Mouse (Mus musculus) ovary, postnatal 36 days (tissue): ENCODE measurements around the gene Hoxb4.

Experiments
- DNase-seq: peaks from one replicate; pipeline ENCODE4 v3.0.0; 2022; ENCODE audit warnings: low spot score, mixed read lengths

Gene Hoxb4

GRCm38 (mm10) chr11:96334002-96334364 is 15.9 kb downstream of the Hoxb4 start:
- no peak for DNase-seq

GRCm38 (mm10) chr11:96334998-96335397 is 16.9 kb downstream of the Hoxb4 start:
- no peak for DNase-seq

GRCm38 (mm10) chr11:96336597-96336996 is 18.5 kb downstream of the Hoxb4 start:
- no peak for DNase-seq

- no peak for DNase-seq
Observed at GRCm38 (mm10) chr11:96337026-96337425, 19.0 kb downstream of the Hoxb4 start.

GRCm38 (mm10) chr11:96338957-96339855 is 21.1 kb downstream of the Hoxb4 start:
- DNase-seq: no peak

- DNase-seq: no peak
Observed at GRCm38 (mm10) chr11:96340698-96341365, 22.8 kb downstream of the Hoxb4 start.

GRCm38 (mm10) chr11:96341701-96342575 is 23.9 kb downstream of the Hoxb4 start:
- DNase-seq: peak; percentile 51

GRCm38 (mm10) chr11:96342576-96342930 is 24.5 kb downstream of the Hoxb4 start:
- DNase-seq: no peak

GRCm38 (mm10) chr11:96343206-96343745 is 25.2 kb downstream of the Hoxb4 start:
- no peak for DNase-seq

GRCm38 (mm10) chr11:96344061-96344877 is 26.2 kb downstream of the Hoxb4 start:
- no peak for DNase-seq

- DNase-seq: no peak
Observed at GRCm38 (mm10) chr11:96344878-96345159, 26.8 kb downstream of the Hoxb4 start.

- no peak for DNase-seq
Observed at GRCm38 (mm10) chr11:96345220-96345892, 27.3 kb downstream of the Hoxb4 start.

GRCm38 (mm10) chr11:96345893-96346806 is 28.1 kb downstream of the Hoxb4 start:
- no peak for DNase-seq

- DNase-seq: no peak
Observed at GRCm38 (mm10) chr11:96346916-96347520, 29.0 kb downstream of the Hoxb4 start.

- DNase-seq: no peak
Observed at GRCm38 (mm10) chr11:96347717-96348116, 29.6 kb downstream of the Hoxb4 start.

- DNase-seq: no peak
Observed at GRCm38 (mm10) chr11:96348141-96348928, 30.3 kb downstream of the Hoxb4 start.

GRCm38 (mm10) chr11:96348988-96349387 is 30.9 kb downstream of the Hoxb4 start:
- DNase-seq: no peak

- DNase-seq: no peak
Observed at GRCm38 (mm10) chr11:96349491-96350340, 31.6 kb downstream of the Hoxb4 start.
